Mouse (Mus musculus): Measurements from ENCODE around the gene Lbx2.

Lbx2 gene

GRCm38 (mm10) chr6:83070311-83071219, 15.6 kb upstream of the Lbx2 start:
- in situ Hi-C loops (cut with MboI, MseI), result loop anchor here in 1 of 2 experiments (5.0 kb wide), 1 partner anchor 47 kb away; the partner anchor contains the start of gene Mogs

DNA sequence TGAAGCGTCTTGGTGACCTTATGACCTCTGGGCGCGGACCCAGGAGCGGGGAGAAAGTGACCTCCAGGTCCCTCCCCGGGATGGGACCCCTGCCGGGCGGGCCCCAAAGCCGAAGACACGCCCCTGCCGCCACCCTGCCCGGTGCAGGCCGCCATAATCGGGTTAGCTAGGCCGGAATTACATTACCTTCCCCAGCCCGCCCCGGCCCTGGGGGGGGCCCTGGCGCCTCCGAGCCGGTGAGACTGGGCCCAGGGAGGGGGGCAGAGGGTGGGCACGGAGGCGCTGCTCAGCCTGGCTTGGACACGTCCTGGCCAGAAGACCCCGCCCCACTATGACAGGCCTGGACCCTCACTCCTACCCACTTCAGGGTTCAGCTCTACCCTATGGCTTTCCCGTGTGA, 14.9 kb upstream of the Lbx2 start:
- in situ Hi-C loops (cut with MboI, MseI), result loop anchor here in 1 of 2 experiments (5.0 kb wide), 1 partner anchor 46 kb away; the partner anchor contains the start of gene Mogs

DNA sequence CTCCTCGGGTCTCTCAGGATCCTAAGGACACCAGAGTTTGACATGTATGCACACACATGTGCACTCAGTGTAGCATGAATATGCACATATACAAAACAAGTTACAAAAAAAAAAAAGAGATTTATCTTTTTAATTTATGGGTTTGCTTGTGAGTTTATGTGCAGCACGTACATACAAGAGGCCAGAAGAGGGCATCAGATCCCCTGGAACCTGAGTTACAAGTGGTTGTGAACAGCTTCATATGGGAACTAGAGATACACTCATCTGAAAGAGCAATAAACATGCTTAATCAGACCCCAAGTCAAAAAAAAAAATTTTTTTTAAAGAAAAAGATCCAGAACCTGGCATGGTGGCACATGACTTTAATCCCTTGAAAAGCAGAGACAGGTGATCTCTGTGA, 11.2 kb upstream of the Lbx2 start:
- in situ Hi-C loops (cut with MboI, MseI), result loop anchor here in 1 of 2 experiments (5.0 kb wide), 1 partner anchor 42 kb away; the partner anchor contains the start of gene Mogs

GRCm38 (mm10) chr6:83077630-83078323, 8.4 kb upstream of the Lbx2 start, which contains the start of gene Pcgf1:
Gene Pcgf1 (plus strand): TSS chr6:83077869.
- in situ Hi-C loops (cut with MboI, MseI), result no loop called here

DNA sequence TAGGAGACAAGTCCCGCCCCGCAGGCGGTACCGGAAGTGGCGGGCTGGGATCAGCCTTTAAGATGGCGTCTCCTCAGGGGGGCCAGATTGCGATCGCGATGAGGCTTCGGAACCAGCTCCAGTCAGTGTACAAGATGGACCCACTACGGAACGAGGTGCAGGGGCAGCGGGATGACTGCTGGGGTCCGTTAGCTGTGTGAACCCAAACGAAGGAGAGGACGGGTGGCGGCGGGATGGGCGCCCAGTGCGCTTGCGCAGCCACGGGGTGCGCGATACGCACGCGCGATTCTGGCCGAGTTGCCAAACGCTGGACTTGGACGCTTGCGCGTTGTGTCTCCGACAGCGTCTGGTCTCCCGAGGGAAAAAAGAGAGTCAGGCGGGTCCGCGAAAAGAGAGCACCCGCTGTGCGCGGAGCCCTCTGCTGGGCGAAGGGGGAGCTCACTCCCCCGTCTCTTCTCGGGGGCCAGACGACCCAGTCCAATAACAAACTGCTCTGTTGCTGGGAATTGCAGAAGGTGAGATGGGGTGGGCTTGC, 7.8 kb upstream of the Lbx2 start:
- in situ Hi-C loops (cut with MboI, MseI), result no loop called here

GRCm38 (mm10) chr6:83080210-83080609, 6.0 kb upstream of the Lbx2 start:
- in situ Hi-C loops (cut with MboI, MseI), result loop anchor here in 1 of 2 experiments (5.0 kb wide), 1 partner anchor 78 kb away; no protein-coding TSS in a partner anchor

DNA sequence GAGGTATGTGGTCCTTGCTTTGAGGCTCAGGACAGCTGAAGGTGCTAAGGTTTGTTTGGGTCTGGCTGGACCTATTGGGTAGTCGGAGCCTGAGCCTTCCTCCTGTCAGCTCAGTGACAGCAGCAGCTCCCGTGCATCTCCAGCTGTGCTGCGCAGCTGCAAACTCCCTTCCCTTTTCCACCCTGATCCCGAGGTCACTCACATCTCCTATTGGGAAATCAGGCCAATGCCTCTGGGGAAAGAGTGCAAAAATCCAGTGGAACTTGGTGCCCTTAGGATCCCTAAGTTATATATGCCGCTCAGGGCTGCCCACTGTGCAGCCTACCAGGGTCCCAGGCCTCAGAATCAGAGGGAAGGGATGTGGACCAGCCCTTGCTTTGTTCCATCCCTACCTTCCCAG, 2.7 kb upstream of the Lbx2 start:
- in situ Hi-C loops (cut with MboI, MseI), result loop anchor here in 1 of 2 experiments (5.0 kb wide), 1 partner anchor 81 kb away; no protein-coding TSS in a partner anchor

- in situ Hi-C loops (cut with MboI, MseI), result loop anchor here in 1 of 2 experiments (5.0 kb wide), 1 partner anchor 82 kb away; no protein-coding TSS in a partner anchor
Measured at GRCm38 (mm10) chr6:83084477-83084876, 1.7 kb upstream of the Lbx2 start.

DNA sequence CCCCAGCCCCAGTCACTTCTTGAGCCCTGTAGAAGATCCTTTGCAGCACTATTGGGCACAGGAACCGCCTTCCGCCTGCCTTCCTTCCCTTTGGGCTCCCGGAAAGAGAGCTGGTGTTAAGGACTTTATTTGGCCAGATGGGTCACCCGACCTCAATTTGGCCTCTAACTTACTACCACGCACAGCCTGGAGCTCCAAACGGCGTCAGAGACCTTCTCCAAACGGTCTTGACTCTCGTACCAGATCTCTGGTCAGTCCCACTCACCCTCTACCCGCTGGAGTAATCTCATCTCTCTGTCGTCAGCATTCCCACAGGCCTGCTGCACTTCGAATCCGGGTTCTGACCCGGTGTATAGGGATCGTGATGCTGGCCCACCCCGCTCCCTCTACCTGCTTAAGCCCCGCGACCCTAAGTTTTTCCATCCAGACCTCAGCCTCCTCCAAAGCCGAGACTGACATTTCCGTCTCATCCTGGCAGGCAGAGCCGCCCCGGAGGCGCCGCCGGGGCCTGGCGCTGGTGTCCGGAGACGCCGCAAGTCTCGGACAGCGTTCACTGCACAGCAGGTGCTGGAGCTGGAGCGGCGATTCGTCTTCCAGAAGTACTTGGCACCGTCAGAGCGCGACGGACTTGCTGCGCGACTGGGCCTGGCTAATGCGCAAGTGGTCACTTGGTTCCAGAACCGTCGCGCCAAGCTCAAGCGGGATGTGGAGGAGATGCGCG, 1.2 kb downstream of the Lbx2 start:
- in situ Hi-C loops (cut with MboI, MseI), result no loop called here

GRCm38 (mm10) chr6:83087926-83088260, 1.7 kb downstream of the Lbx2 start:
- in situ Hi-C loops (cut with MboI, MseI), result no loop called here

GRCm38 (mm10) chr6:83092416-83093127, 6.4 kb downstream of the Lbx2 start:
- in situ Hi-C loops (cut with MboI, MseI), result no loop called here

GRCm38 (mm10) chr6:83095968-83096367, 9.8 kb downstream of the Lbx2 start:
- in situ Hi-C loops (cut with MboI, MseI), result no loop called here

DNA sequence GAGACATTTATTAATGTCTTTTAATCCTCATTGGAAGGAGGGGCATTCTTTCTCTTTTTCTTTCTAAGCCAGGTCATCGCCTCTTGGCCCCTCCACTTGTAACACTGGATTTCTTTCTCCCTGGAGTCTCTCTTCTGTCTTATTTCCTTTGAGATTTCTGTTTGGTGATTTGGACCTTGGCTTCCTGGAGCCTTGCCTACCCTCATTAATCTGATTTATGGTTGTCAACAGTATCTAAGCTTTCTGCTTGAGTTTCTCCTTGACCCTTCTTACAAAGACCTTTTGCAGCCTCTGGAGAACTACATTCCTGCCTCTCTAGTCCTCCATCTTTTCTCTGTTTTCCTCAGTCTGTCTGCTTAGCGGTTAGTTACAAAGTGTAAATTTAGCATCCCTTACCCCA, 12.2 kb downstream of the Lbx2 start:
- in situ Hi-C loops (cut with MboI, MseI), result no loop called here

- in situ Hi-C loops (cut with MboI, MseI), result loop anchor here (5.0 kb wide), 3 partner anchors 104 to 176 kb away; no protein-coding TSS in a partner anchor
Measured at GRCm38 (mm10) chr6:83101316-83101687, 15.1 kb downstream of the Lbx2 start, which contains the start of the genes Ccdc142 and Gm42688. Gene Ccdc142 (plus strand): TSS chr6:83101601. Gene Gm42688 (plus strand): TSS chr6:83101617.

DNA sequence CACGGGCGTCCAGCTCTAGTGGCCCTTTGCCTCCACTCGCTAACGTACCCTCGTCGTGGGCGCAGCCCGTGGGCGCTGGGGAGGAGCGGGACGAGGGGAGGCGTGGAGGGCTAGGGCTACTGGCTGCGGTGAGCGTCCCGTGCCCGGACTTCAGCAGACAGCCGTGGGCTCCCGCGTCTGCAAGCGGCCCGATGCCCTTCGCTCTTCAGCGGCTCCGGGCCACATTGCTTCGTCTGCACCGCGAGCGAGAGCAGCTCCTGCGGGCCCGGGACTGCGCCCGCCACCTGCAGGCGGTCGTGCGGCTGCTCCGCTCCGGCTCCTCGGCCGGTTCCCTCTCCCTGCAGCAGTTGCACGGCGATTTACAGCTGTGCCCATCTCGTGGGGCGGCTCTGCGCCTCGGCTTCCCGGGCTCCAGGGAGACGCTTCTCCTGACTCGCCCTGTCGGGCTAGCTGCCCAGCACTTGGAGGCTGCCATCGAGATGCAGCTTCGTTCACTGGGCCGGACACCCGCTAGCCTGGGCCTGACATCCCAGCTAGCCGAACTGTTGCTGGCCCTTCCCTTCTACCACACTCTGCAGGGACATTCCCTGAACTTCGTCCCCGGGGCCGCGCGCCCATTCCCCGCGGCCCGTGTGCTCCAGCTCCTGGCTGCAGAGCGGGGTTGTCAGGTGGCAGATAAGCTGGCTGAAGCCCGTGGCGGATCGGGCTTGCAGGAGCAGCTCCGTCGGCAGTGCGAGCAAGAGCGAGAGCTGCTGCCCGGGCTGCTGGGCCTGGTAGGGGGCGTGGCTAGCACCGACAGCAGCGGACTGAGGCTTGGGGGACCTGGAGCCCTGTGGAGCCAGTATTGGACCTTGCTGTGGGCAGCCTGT, 15.8 kb downstream of the Lbx2 start:
- in situ Hi-C loops (cut with MboI, MseI), result loop anchor here (5.0 kb wide), 3 partner anchors 105 to 175 kb away; no protein-coding TSS in a partner anchor

GRCm38 (mm10) chr6:83103130-83103650, 17.0 kb downstream of the Lbx2 start:
- in situ Hi-C loops (cut with MboI, MseI), result loop anchor here (5.0 kb wide), 3 partner anchors 106 to 174 kb away; no protein-coding TSS in a partner anchor

- in situ Hi-C loops (cut with MboI, MseI), result loop anchor here (5.0 kb wide), 3 partner anchors 107 to 173 kb away; no protein-coding TSS in a partner anchor
Measured at GRCm38 (mm10) chr6:83104158-83104557, 18.0 kb downstream of the Lbx2 start.

DNA sequence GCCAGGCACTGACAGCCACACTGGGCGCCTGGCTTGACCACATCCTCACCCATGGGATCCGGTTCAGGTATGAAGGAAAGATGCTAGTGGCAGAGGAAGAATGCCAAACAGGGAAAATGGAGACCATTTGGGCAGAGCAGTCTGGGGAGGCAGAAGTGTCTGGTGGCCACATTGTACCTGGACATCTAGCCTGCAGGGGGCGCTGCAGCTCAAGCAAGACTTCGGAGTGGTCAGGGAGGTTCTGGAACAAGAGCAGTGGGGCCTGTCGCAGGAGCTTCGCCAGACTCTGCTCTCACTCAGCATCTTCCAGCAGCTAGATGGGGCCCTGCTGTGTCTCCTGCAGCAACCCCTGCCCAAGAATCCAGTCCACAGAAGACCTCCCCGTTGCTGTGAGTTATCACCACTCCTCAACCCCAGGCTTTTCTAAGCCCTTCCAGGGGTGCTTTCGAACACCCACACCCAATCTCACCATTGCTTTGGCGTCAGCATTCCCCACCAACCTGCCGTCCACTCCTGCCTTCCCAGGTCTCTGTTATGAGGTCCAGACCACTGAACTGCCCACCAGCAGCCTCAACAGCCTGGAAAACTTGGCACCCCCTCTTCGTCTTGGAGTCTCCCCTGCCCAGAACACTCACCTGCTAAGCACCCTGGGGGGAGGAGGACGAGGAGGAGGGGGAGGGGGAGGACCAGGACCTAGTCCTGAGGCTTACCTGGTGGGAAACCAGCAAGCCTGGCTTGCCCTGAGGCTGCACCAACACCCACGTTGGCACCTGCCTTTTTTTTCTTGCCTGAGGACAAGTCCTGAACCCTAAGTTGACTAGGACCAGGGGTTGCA, 21.6 kb downstream of the Lbx2 start:
- in situ Hi-C loops (cut with MboI, MseI), result no loop called here
